ENCODE assay signal across 16 mouse cellular contexts in genomic region chr7:45558907-45559306, GRCm38 (mm10). TPM values are rescaled to one million over a fixed set of nuclear protein-coding genes. Genes with fewer than 3 reads are reported as not detected.
DNase-seq lines count a peak whose midpoint lies in the region; TF ChIP-seq lines count a peak whose summit lies in the region.
"Had no signal": no experiment of that assay in that cellular context is flagged by ENCODE, and none has a peak within 500 bp of the region (broad histone marks: within the 10 kb centered on the region; RNA-seq: fewer than 3 reads in every experiment).

No protein-coding gene starts in this region.

- H3K4me3 ChIP-seq in kidney, adult 2 months (ENCODE audit: insufficient read depth, low read depth, low read length): no peak overlapping the region
- H3K4me3 ChIP-seq in E14TG2a.4 (replicated peaks; ENCODE audit: low read length): peak overlapping the region; percentile 75
- H3K4me3 ChIP-seq: erythroblast, embryonic 14.5 days; hindbrain, embryonic 10.5 days; midbrain, embryonic 10.5 days had no signal

- TF ChIP-seq POLR2A in kidney, adult 2 months (IDR thresholded peaks at IDR 0.05; ENCODE audit: low read depth, low read length): no peak

- no peaks in the 10 kb centered on the region for H3K36me3 ChIP-seq in kidney, adult 2 months (ENCODE audit: control insufficient read depth, insufficient read depth, low read length)
- H3K36me3 ChIP-seq in E14TG2a.4 (ENCODE audit: insufficient read depth, low read length): peaks cover 48% of the 10 kb centered on the region
- H3K36me3 ChIP-seq: hindbrain, embryonic 10.5 days; midbrain, embryonic 10.5 days had no signal

- no peak for TF ChIP-seq CTCF in kidney, adult 2 months (conservative IDR thresholded peaks at IDR 0.05; ENCODE audit: insufficient read depth, insufficient read length, low read depth, low read length)
- TF ChIP-seq CTCF in E14TG2a.4 (conservative IDR thresholded peaks at IDR 0.05; ENCODE audit: low read length): no peak

- 30% methylated on average over 6 of the region's 6 CpGs for WGBS in kidney, adult 2 months

- no peak overlapping the region for H3K27ac ChIP-seq in kidney, adult 2 months (ENCODE audit: insufficient read depth, low read depth, low read length)
- H3K27ac ChIP-seq: hindbrain, embryonic 10.5 days; midbrain, embryonic 10.5 days had no signal

- no peaks in the 10 kb centered on the region for H3K4me1 ChIP-seq in kidney, adult 2 months (ENCODE audit: control insufficient read depth, insufficient read depth, low read length)
- H3K4me1 ChIP-seq in E14TG2a.4 (replicated peaks; ENCODE audit: low read depth, low read length): peaks cover 70% of the 10 kb centered on the region

- H3K27me3 ChIP-seq in kidney, adult 2 months (replicated peaks; ENCODE audit: control insufficient read depth, insufficient read depth, low read length): no peaks in the 10 kb centered on the region
- H3K27me3 ChIP-seq in E14TG2a.4 (ENCODE audit: insufficient read depth, low read length): no peaks in the 10 kb centered on the region

- intact Hi-C loops in left cerebral cortex, postnatal 4 days (cut with DNase I): no loop called here

- peak; percentile 65 for DNase-seq in kidney, adult 11 months
- DNase-seq in kidney, adult 2 months: no peak
- peak; percentile 98 for DNase-seq in R1 (ENCODE audit: low read depth, low spot score)
- peak; percentile 52 for DNase-seq in lung, postnatal 36 days
- no peak for DNase-seq in left cerebral cortex, postnatal 4 days
- no peak for DNase-seq in adrenal gland, postnatal 14 days
- DNase-seq: adrenal gland, postnatal 25 days; cerebellum, adult 9-10 months; gastrocnemius, postnatal 10 days; liver, postnatal 0 days; thymus, postnatal 25 days had no signal

- no peaks in the 10 kb centered on the region for H3K9me3 ChIP-seq in E14TG2a.4 (ENCODE audit: low read length)
- H3K9me3 ChIP-seq: hindbrain, embryonic 10.5 days; midbrain, embryonic 10.5 days had no signal

RNA-seq across cellular contexts. Expression of gene Hsd17b14, which starts 4.2 kb away (rescaled TPM):
- 43.9 and 48.3 TPM in 2 replicates for polyA plus RNA-seq in kidney, adult 2 months (2012; rRNA removed)
- total RNA-seq in left cerebral cortex, postnatal 4 days (2021): not detected
- total RNA-seq in adrenal gland, postnatal 14 days (2021): 0.67 and 1.2 TPM in 2 replicates
- total RNA-seq: layer of hippocampus, adult 8-10 months had no signal

RNA-seq across cellular contexts. Expression of gene Bcat2, which starts 11.0 kb away (rescaled TPM):
- 185 and 188 TPM in 2 replicates for polyA plus RNA-seq in kidney, adult 2 months (2012; rRNA removed)
- total RNA-seq in left cerebral cortex, postnatal 4 days (2021): 10 to 100 TPM; 22.9 to 25.3 TPM
- 149 and 151 TPM in 2 replicates for total RNA-seq in adrenal gland, postnatal 14 days (2021)

RNA-seq across cellular contexts. Expression of gene Plekha4, which starts 32.8 kb away (rescaled TPM):
- polyA plus RNA-seq in kidney, adult 2 months (2012; rRNA removed): 4.6 and 5.9 TPM in 2 replicates
- 1 to 10 TPM in 1 of 2 experiments, under 1 TPM in 1; 0.90 to 2.7 TPM for total RNA-seq in left cerebral cortex, postnatal 4 days (2021)
- 3.8 and 6.5 TPM in 2 replicates for total RNA-seq in adrenal gland, postnatal 14 days (2021)

RNA-seq across cellular contexts. Expression of gene Ppp1r15a, which starts 32.8 kb away (rescaled TPM):
- polyA plus RNA-seq in kidney, adult 2 months (2012; rRNA removed): 26.6 and 28.2 TPM in 2 replicates
- 10 to 100 TPM; 19.0 to 24.6 TPM for total RNA-seq in left cerebral cortex, postnatal 4 days (2021)
- total RNA-seq in adrenal gland, postnatal 14 days (2021): 37.3 and 55.7 TPM in 2 replicates

RNA-seq across cellular contexts. Expression of gene Nucb1, which starts 48.7 kb away (rescaled TPM):
- polyA plus RNA-seq in kidney, adult 2 months (2012; rRNA removed): 397 and 405 TPM in 2 replicates
- total RNA-seq in left cerebral cortex, postnatal 4 days (2021): 100 to 1,000 TPM; 110 to 116 TPM
- 199 and 204 TPM in 2 replicates for total RNA-seq in adrenal gland, postnatal 14 days (2021)

Comparison
In these comparisons a context has a peak if more than half of its experiments do, and no peak if none do; other contexts are left out.
1. DNase-seq: peak in kidney, adult 11 months (single experiment), R1 (single experiment) and lung, postnatal 36 days (single experiment); none in kidney, adult 2 months (single experiment), left cerebral cortex, postnatal 4 days (single experiment) and adrenal gland, postnatal 14 days (single experiment).